Mouse (Mus musculus) embryonic facial prominence, embryonic 14.5 days (tissue): Measurements from ENCODE around the gene Radil. TPM values are rescaled to one million over a fixed set of nuclear protein-coding genes. Genes with fewer than 3 reads are reported as not detected.

Source experiments
- ATAC-seq: fragments of 200-750 bp; cut with Nextera tagmentation; 2 replicates; pipeline ENCODE4 v1.8.0; 2017; ENCODE audit warnings: low read depth, moderate number of reproducible peaks, moderate TSS enrichment
- DNase-seq: peaks from one replicate; pipeline ENCODE4 v3.0.0-alpha.2; 2015; ENCODE audit warnings: low spot score
- H3K27ac ChIP-seq: fragments of 300-500 bp; sonication (generic); replicated peaks from 2 replicates; pipeline ENCODE4 v1.5.1; 2014; ENCODE audit warnings: low read depth, mild to moderate bottlenecking, low read length, moderate library complexity
- H3K27me3 ChIP-seq: fragments of 300-500 bp; sonication (generic); replicated peaks from 2 replicates; pipeline ENCODE4 v1.6.1; 2014; ENCODE audit warnings: low read length; ENCODE audit not compliant: control insufficient read depth, insufficient read depth
- H3K36me3 ChIP-seq: fragments of 300-500 bp; sonication (generic); 2 replicates; pipeline ENCODE4 v1.6.1; 2014; ENCODE audit warnings: low read length, mixed read lengths; ENCODE audit not compliant: control insufficient read depth, insufficient read depth
- H3K4me1 ChIP-seq: fragments of 300-500 bp; sonication (generic); 2 replicates; pipeline ENCODE4 v1.6.1; 2014; ENCODE audit warnings: antibody characterized with exemption, low read length; ENCODE audit not compliant: control insufficient read depth, insufficient read depth
- H3K4me2 ChIP-seq: fragments of 300-500 bp; sonication (generic); 2 replicates; pipeline ENCODE4 v1.6.1; 2014; ENCODE audit warnings: low read depth, mild to moderate bottlenecking, low read length, moderate library complexity, mixed read lengths
- H3K4me3 ChIP-seq: fragments of 300-500 bp; sonication (generic); 2 replicates; pipeline ENCODE4 v1.5.1; 2014; ENCODE audit warnings: low read depth, mild to moderate bottlenecking, low read length
- H3K9ac ChIP-seq: fragments of 300-500 bp; sonication (generic); 2 replicates; pipeline ENCODE4 v1.6.1; 2014; ENCODE audit warnings: low read depth, mild to moderate bottlenecking, low read length, moderate library complexity, mixed read lengths
- H3K9me3 ChIP-seq: fragments of 300-500 bp; sonication (generic); 2 replicates; pipeline ENCODE4 v1.6.1; 2016; ENCODE audit warnings: low read length; ENCODE audit not compliant: control insufficient read depth
- WGBS: fragments of 180-500 bp; shearing (Covaris S2); extraction: QIAGEN DNeasy Blood & Tissue Kit; methylation state at CpG from one replicate; pipeline ENCODE4 v1.1.7; 2014; 5-methylcytosine and 5-hydroxymethylcytosine counted together
- polyA plus RNA-seq: library from polyadenylated mRNA; unstranded; fragments of >200 nt; fragmentation: Nextera tagmentation; extraction: Ambion mirVana; gene quantifications from 2 replicates; pipeline ENCODE4 v1.2.1, GENCODE M21; 2014

The Radil gene
- polyA plus RNA-seq, 1 experiment from 2014 or later: 5.4 TPM

- 0 out of 2 replicates have a peak, but pooled peaks cover 11% of the 10 kb centered on the region for H3K9me3 ChIP-seq
- WGBS: 80% methylated on average over 7 of the region's 7 CpGs
- H3K4me2 ChIP-seq: no peak overlapping the region
- H3K27me3 ChIP-seq: no peaks in the 10 kb centered on the region
- no peak for ATAC-seq
- H3K4me1 ChIP-seq: no peaks in the 10 kb centered on the region
- H3K27ac ChIP-seq: no peak overlapping the region
- H3K4me3 ChIP-seq: no peak overlapping the region
- no peaks in the 10 kb centered on the region for H3K36me3 ChIP-seq
- peak; percentile 7 for DNase-seq
- H3K9ac ChIP-seq: no peak overlapping the region
Observed at GRCm38 (mm10) chr5:142576832-142577231, 25.9 kb upstream of the Radil start.

- no peak overlapping the region for H3K4me3 ChIP-seq
- DNase-seq (no peak), ATAC-seq (no peak)
- no peaks in the 10 kb centered on the region for H3K27me3 ChIP-seq
- no peak overlapping the region for H3K4me2 ChIP-seq
- H3K9ac ChIP-seq: no peak overlapping the region
- no peaks in the 10 kb centered on the region for H3K4me1 ChIP-seq
- 0 out of 2 replicates have a peak, but pooled peaks cover 11% of the 10 kb centered on the region for H3K9me3 ChIP-seq
- H3K36me3 ChIP-seq: no peaks in the 10 kb centered on the region
- 79% methylated on average over 8 of the region's 8 CpGs for WGBS
- H3K27ac ChIP-seq: no peak overlapping the region
Observed at GRCm38 (mm10) chr5:142574323-142575057, 23.6 kb upstream of the Radil start.

GRCm38 (mm10) chr5:142564606-142565005 lies 13.7 kb upstream of the Radil start:
- Histone ChIP-seq H3K4me2 (no peak overlapping the region), H3K9me3 (0 out of 2 replicates have a peak, but pooled peaks cover 13% of the 10 kb centered on the region), H3K4me1 (no peaks in the 10 kb centered on the region), H3K36me3 (no peaks in the 10 kb centered on the region), H3K4me3 (no peak overlapping the region), H3K27me3 (no peaks in the 10 kb centered on the region), H3K27ac (no peak overlapping the region), H3K9ac (no peak overlapping the region)
- DNase-seq (no peak), ATAC-seq (no peak)
- 71% methylated on average over 1 of the region's 1 CpGs for WGBS

GRCm38 (mm10) chr5:142560261-142560660 lies 9.4 kb upstream of the Radil start:
- Histone ChIP-seq H3K9me3 (no peaks in the 10 kb centered on the region), H3K27me3 (no peaks in the 10 kb centered on the region), H3K4me2 (no peak overlapping the region), H3K9ac (no peak overlapping the region), H3K27ac (no peak overlapping the region), H3K36me3 (no peaks in the 10 kb centered on the region), H3K4me3 (no peak overlapping the region), H3K4me1 (no peaks in the 10 kb centered on the region)
- DNase-seq (no peak), ATAC-seq (no peak)
- WGBS: 58% methylated on average over 7 of the region's 7 CpGs

- no peaks in the 10 kb centered on the region for H3K4me1 ChIP-seq
- peak; percentile 84; the same call in 1 of the 2 replicates for ATAC-seq
- DNase-seq: peak; percentile 57
- no peaks in the 10 kb centered on the region for H3K27me3 ChIP-seq
- H3K9me3 ChIP-seq: no peaks in the 10 kb centered on the region
- no peak overlapping the region for H3K9ac ChIP-seq
- no peaks in the 10 kb centered on the region for H3K36me3 ChIP-seq
- WGBS: 16% methylated on average over 19 of the region's 21 CpGs
- H3K4me3 ChIP-seq: no peak overlapping the region
- H3K4me2 ChIP-seq: no peak overlapping the region
- H3K27ac ChIP-seq: no peak overlapping the region
Observed at GRCm38 (mm10) chr5:142557397-142558067, 6.6 kb upstream of the Radil start.

GRCm38 (mm10) chr5:142556721-142557120 lies 5.8 kb upstream of the Radil start:
- Histone ChIP-seq H3K27me3 (no peaks in the 10 kb centered on the region), H3K4me3 (no peak overlapping the region), H3K27ac (no peak overlapping the region), H3K36me3 (no peaks in the 10 kb centered on the region), H3K9me3 (no peaks in the 10 kb centered on the region), H3K4me2 (no peak overlapping the region), H3K9ac (no peak overlapping the region), H3K4me1 (no peaks in the 10 kb centered on the region)
- WGBS: 90% methylated on average over 4 of the region's 4 CpGs
- no peak for ATAC-seq
- DNase-seq: no peak

GRCm38 (mm10) chr5:142555866-142556265 lies 5.0 kb upstream of the Radil start:
- Histone ChIP-seq H3K27me3 (no peaks in the 10 kb centered on the region), H3K9me3 (no peaks in the 10 kb centered on the region), H3K4me2 (no peak overlapping the region), H3K27ac (no peak overlapping the region), H3K36me3 (no peaks in the 10 kb centered on the region), H3K4me1 (no peaks in the 10 kb centered on the region), H3K9ac (no peak overlapping the region), H3K4me3 (no peak overlapping the region)
- WGBS: 77% methylated on average over 5 of the region's 5 CpGs
- no peak for ATAC-seq
- DNase-seq: no peak

- no peaks in the 10 kb centered on the region; the same call in 1 of the 2 replicates for H3K27me3 ChIP-seq
- H3K9ac ChIP-seq: peak overlapping the region; percentile 71
- peak; percentile 38 for ATAC-seq
- peaks cover 12% of the 10 kb centered on the region; the same call in 1 of the 2 replicates for H3K4me1 ChIP-seq
- H3K27ac ChIP-seq: peak overlapping the region; percentile 55
- 3% methylated on average over 16 of the region's 31 CpGs for WGBS
- H3K4me3 ChIP-seq: peak overlapping the region; percentile 71
- peak; percentile 81 for DNase-seq
- H3K4me2 ChIP-seq: peak overlapping the region; percentile 99
- H3K9me3 ChIP-seq: no peaks in the 10 kb centered on the region
- H3K36me3 ChIP-seq: no peaks in the 10 kb centered on the region
Observed at GRCm38 (mm10) chr5:142549961-142550705, 765 bp downstream of the Radil start.
